Mouse (Mus musculus) kidney, postnatal 0 days (tissue): Measurements from ENCODE around the gene Gss. TPM values are rescaled to one million over a fixed set of nuclear protein-coding genes. Genes with fewer than 3 reads are reported as not detected.

Experiments
- ATAC-seq: fragments of 200-750 bp; cut with Nextera tagmentation; replicated peaks from 2 replicates; pipeline ENCODE4 v1.8.0; 2017; ENCODE audit warnings: low read depth, moderate number of reproducible peaks, moderate TSS enrichment, moderate library complexity; ENCODE audit not compliant: low FRiP score
- DNase-seq: peaks from one replicate; pipeline ENCODE4 v3.0.0-alpha.2; 2016; ENCODE audit warnings: low spot score
- H3K27ac ChIP-seq: fragments of 300-500 bp; sonication (generic); 2 replicates; pipeline ENCODE4 v1.5.1; 2014; ENCODE audit warnings: mild to moderate bottlenecking
- H3K27me3 ChIP-seq: fragments of 300-500 bp; sonication (generic); 2 replicates; pipeline ENCODE4 v1.6.1; 2014; ENCODE audit warnings: low read length, mixed read lengths; ENCODE audit not compliant: insufficient read depth
- H3K36me3 ChIP-seq: fragments of 300-500 bp; sonication (generic); 2 replicates; pipeline ENCODE4 v1.6.1; 2014; ENCODE audit warnings: low read length, mixed read lengths; ENCODE audit not compliant: insufficient read depth
- H3K4me1 ChIP-seq: fragments of 300-500 bp; sonication (generic); replicated peaks from 2 replicates; pipeline ENCODE4 v1.6.1; 2014; ENCODE audit warnings: antibody characterized with exemption, low read length, mixed read lengths; ENCODE audit not compliant: insufficient read depth
- H3K4me2 ChIP-seq: fragments of 300-500 bp; sonication (generic); 2 replicates; pipeline ENCODE4 v1.6.1; 2014; ENCODE audit warnings: mild to moderate bottlenecking, low read length, moderate library complexity, mixed read lengths
- H3K4me3 ChIP-seq: fragments of 300-500 bp; sonication (generic); replicated peaks from 2 replicates; pipeline ENCODE4 v1.5.1; 2014; ENCODE audit warnings: low read depth, low read length
- H3K9ac ChIP-seq: fragments of 300-500 bp; sonication (generic); 2 replicates; pipeline ENCODE4 v1.6.1; 2014; ENCODE audit warnings: low read depth, low read length
- H3K9me3 ChIP-seq: fragments of 300-500 bp; sonication (generic); replicated peaks from 2 replicates; pipeline ENCODE4 v1.6.1; 2016; ENCODE audit warnings: low read length, inconsistent platforms, mixed read lengths
- CTCF ChIP-seq: IDR thresholded peaks from 2 replicates; pipeline ENCODE4 v1.5.1; 2016; ENCODE audit warnings: antibody characterized with exemption, low read depth, mild to moderate bottlenecking, moderate library complexity
- WGBS: fragments of 180-500 bp; shearing (Covaris S2); extraction: QIAGEN DNeasy Blood & Tissue Kit; methylation state at CpG from one replicate; pipeline ENCODE4 v1.1.7; 2014; 5-methylcytosine and 5-hydroxymethylcytosine counted together
- polyA plus RNA-seq: library from polyadenylated mRNA; unstranded; fragments of >200 nt; fragmentation: Nextera tagmentation; extraction: Ambion mirVana; gene quantifications from 2 replicates; pipeline ENCODE4 v1.2.1, GENCODE M21; 2015

The Gss gene
- polyA plus RNA-seq, 1 experiment from 2014 or later, result 114 TPM

- no peak for DNase-seq
- ATAC-seq, result no peak
- no peak overlapping the region for H3K4me2 ChIP-seq
- no peak for TF ChIP-seq CTCF
- no peak overlapping the region for H3K27ac ChIP-seq
- H3K9ac ChIP-seq, result no peak overlapping the region
- peaks cover 2% of the 10 kb centered on the region for H3K4me1 ChIP-seq
- H3K9me3 ChIP-seq, result no peaks in the 10 kb centered on the region
- no peak overlapping the region for H3K4me3 ChIP-seq
- 78% methylated on average over 6 of the region's 6 CpGs for WGBS
- H3K36me3 ChIP-seq, result no peaks in the 10 kb centered on the region
- no peaks in the 10 kb centered on the region for H3K27me3 ChIP-seq
Measured at GRCm38 (mm10) chr2:155623996-155624395, 31.4 kb upstream of the Gss start.

- H3K4me3 ChIP-seq, result no peak overlapping the region
- no peak overlapping the region for H3K9ac ChIP-seq
- no peak overlapping the region for H3K27ac ChIP-seq
- H3K9me3 ChIP-seq, result no peaks in the 10 kb centered on the region
- no peaks in the 10 kb centered on the region for H3K27me3 ChIP-seq
- ATAC-seq (no peak), DNase-seq (no peak)
- TF ChIP-seq CTCF, result no peak
- no peaks in the 10 kb centered on the region for H3K36me3 ChIP-seq
- H3K4me1 ChIP-seq, result no peaks in the 10 kb centered on the region
- no peak overlapping the region for H3K4me2 ChIP-seq
- 23% methylated on average over 11 of the region's 11 CpGs for WGBS
Measured at GRCm38 (mm10) chr2:155622606-155623005, 30.0 kb upstream of the Gss start.

- WGBS, result 15% methylated on average over 8 of the region's 8 CpGs
- H3K9ac ChIP-seq, result no peak overlapping the region
- DNase-seq (peak; percentile 86), ATAC-seq (peak; percentile 65)
- H3K36me3 ChIP-seq, result no peaks in the 10 kb centered on the region
- H3K4me3 ChIP-seq, result no peak overlapping the region
- no peaks in the 10 kb centered on the region for H3K4me1 ChIP-seq
- no peaks in the 10 kb centered on the region for H3K27me3 ChIP-seq
- peak; percentile 91 for TF ChIP-seq CTCF
- H3K27ac ChIP-seq, result no peak overlapping the region
- no peak overlapping the region for H3K4me2 ChIP-seq
- H3K9me3 ChIP-seq, result no peaks in the 10 kb centered on the region
Measured at GRCm38 (mm10) chr2:155619817-155620216, 27.2 kb upstream of the Gss start.

- Histone ChIP-seq H3K36me3 (no peaks in the 10 kb centered on the region), H3K9ac (no peak overlapping the region), H3K9me3 (no peaks in the 10 kb centered on the region), H3K27me3 (no peaks in the 10 kb centered on the region), H3K4me3 (no peak overlapping the region), H3K27ac (no peak overlapping the region), H3K4me1 (no peaks in the 10 kb centered on the region; the same call in 1 of the 2 replicates), H3K4me2 (no peak overlapping the region)
- DNase-seq (no peak), ATAC-seq (no peak)
- 49% methylated on average over 6 of the region's 6 CpGs for WGBS
- TF ChIP-seq CTCF, result no peak
Measured at GRCm38 (mm10) chr2:155616971-155617370, 24.4 kb upstream of the Gss start.

- ATAC-seq, result no peak
- no peak overlapping the region for H3K27ac ChIP-seq
Measured at GRCm38 (mm10) chr2:155613953-155614352, 21.3 kb upstream of the Gss start.

GRCm38 (mm10) chr2:155613326-155613755 is 20.7 kb upstream of the Gss start:
- Histone ChIP-seq H3K9me3 (no peaks in the 10 kb centered on the region), H3K36me3 (no peaks in the 10 kb centered on the region), H3K4me2 (peak overlapping the region; percentile 47), H3K27me3 (no peaks in the 10 kb centered on the region), H3K9ac (no peak overlapping the region), H3K4me3 (peak overlapping the region; percentile 13), H3K27ac (no peak overlapping the region), H3K4me1 (no peaks in the 10 kb centered on the region; the same call in 1 of the 2 replicates)
- ATAC-seq (peak; percentile 93), DNase-seq (peak; percentile 73)
- WGBS, result 3% methylated on average over 20 of the region's 20 CpGs
- TF ChIP-seq CTCF, result no peak

More at GRCm38 (mm10) chr2:155613953-155614352, 21.3 kb upstream of the Gss start:
- Histone ChIP-seq H3K9me3 (no peaks in the 10 kb centered on the region), H3K4me3 (no peak overlapping the region), H3K4me1 (no peaks in the 10 kb centered on the region; the same call in 1 of the 2 replicates), H3K9ac (no peak overlapping the region), H3K27me3 (no peaks in the 10 kb centered on the region), H3K4me2 (peak overlapping the region; percentile 47; the same call in 1 of the 2 replicates), H3K36me3 (no peaks in the 10 kb centered on the region)
- TF ChIP-seq CTCF, result no peak
- WGBS, result 72% methylated on average over 8 of the region's 8 CpGs
- no peak for DNase-seq
